Mouse (Mus musculus): ENCODE data around the gene Gm20388.

DNA sequence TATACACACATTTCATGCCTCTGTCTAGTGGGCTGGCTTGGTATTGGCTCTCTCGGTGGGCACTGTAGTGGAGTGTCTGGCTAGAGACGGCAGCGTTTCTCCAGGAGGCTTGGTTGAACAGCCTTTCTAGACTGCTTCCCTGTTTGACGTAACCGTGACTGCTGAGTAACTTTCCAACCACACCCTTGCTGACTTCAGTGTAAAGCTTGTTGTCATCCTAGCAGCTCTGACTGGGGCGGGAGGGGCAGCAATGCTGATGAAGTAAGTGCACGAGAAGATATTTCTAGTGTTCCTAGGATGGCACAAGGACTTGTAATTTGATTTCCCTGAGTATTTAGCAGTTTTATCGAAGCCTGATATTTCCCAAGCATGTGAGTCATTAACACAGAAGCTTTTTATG lies 4135.2 kb downstream of the Gm20388 start:
- TF ChIP-seq HCFC1 (IDR thresholded peaks at IDR 0.05; ENCODE audit: borderline replicate concordance, insufficient read depth, low read length) = no peak
- TF ChIP-seq MAFK (IDR thresholded peaks at IDR 0.05; ENCODE audit: insufficient read depth, low read depth, low read length) = no peak
- no peak for TF ChIP-seq ZNF384 (IDR thresholded peaks at IDR 0.05; ENCODE audit: low read depth, low read length)
- no peak for TF ChIP-seq ZC3H11A (IDR thresholded peaks at IDR 0.05; ENCODE audit: borderline replicate concordance, low read depth, low read length)
